In the genomic region with DNA sequence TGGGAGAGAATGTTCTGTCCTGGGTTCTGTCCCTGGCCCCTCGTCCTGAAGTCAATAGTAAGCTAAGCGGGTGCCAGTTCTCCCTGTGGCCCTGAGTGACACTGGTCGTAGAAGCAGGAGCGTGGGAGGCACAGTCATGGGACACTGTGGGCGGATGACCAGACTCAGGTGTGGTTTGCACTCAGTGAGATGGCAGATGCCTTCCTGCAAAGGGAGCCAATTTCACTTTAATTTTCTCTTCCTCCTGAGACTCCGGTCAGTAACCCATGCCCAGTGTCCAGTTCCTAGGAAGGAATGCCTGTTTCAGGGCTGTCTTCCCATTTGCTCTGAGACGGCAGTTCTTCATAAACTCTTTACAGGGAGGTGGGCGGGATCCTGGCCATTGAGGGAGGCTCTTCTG, we compare ENCODE assay signal across 10 mouse cellular contexts. TPM values are rescaled to one million over a fixed set of nuclear protein-coding genes. Genes with fewer than 3 reads are reported as not detected.
DNase-seq lines count a peak whose midpoint lies in the region; ATAC-seq and TF ChIP-seq lines count a peak whose summit lies in the region.
"Had no signal": no experiment of that assay in that cellular context is flagged by ENCODE, and none has a peak within 500 bp of the region (broad histone marks: within the 10 kb centered on the region; RNA-seq: fewer than 3 reads in every experiment).

No protein-coding gene starts in this region.

- H3K4me2 ChIP-seq in liver, embryonic 13.5 days, result no peak overlapping the region
- no peak overlapping the region for H3K4me2 ChIP-seq in stomach, embryonic 15.5 days
- H3K4me2 ChIP-seq in hindbrain, embryonic 14.5 days (replicated peaks), result no peak overlapping the region
- H3K4me2 ChIP-seq: hindbrain, embryonic 15.5 days had no signal

- TF ChIP-seq CTCF in embryonic fibroblast, embryonic 13.5 days (IDR thresholded peaks at IDR 0.05; ENCODE audit: borderline replicate concordance, insufficient read depth, low read length), result no peak

- DNase-seq in lung, adult 18-20 months, result peak; percentile 50
- no peak for DNase-seq in lung, postnatal 25 days (ENCODE audit: low spot score)
- DNase-seq in liver, embryonic 13.5 days, result no peak
- DNase-seq in layer of hippocampus, adult 9-10 months (ENCODE audit: low spot score), result no peak
- DNase-seq in hindbrain, embryonic 14.5 days (ENCODE audit: low spot score), result no peak
- DNase-seq: thymus, postnatal 36 days had no signal

- no peaks in the 10 kb centered on the region for H3K27me3 ChIP-seq in liver, embryonic 13.5 days
- H3K27me3 ChIP-seq in stomach, embryonic 15.5 days (replicated peaks), result no peaks in the 10 kb centered on the region
- no peaks in the 10 kb centered on the region for H3K27me3 ChIP-seq in hindbrain, embryonic 14.5 days (ENCODE audit: control insufficient read depth, insufficient read depth, low read length)
- H3K27me3 ChIP-seq: hindbrain, embryonic 15.5 days had no signal

- H3K4me1 ChIP-seq in embryonic fibroblast, embryonic 13.5 days (ENCODE audit: control insufficient read depth, insufficient read depth, low read length), result peaks cover 14% of the 10 kb centered on the region
- H3K4me1 ChIP-seq in liver, embryonic 13.5 days (replicated peaks), result peaks cover 13% of the 10 kb centered on the region
- H3K4me1 ChIP-seq in stomach, embryonic 15.5 days, result peaks cover 42% of the 10 kb centered on the region
- H3K4me1 ChIP-seq in hindbrain, embryonic 14.5 days (replicated peaks; ENCODE audit: control insufficient read depth, insufficient read depth, low read length), result no peaks in the 10 kb centered on the region
- H3K4me1 ChIP-seq: hindbrain, embryonic 15.5 days had no signal

- no peak for TF ChIP-seq POLR2A in embryonic fibroblast, embryonic 13.5 days (IDR thresholded peaks at IDR 0.05; ENCODE audit: low read depth, low read length)

- WGBS in liver, embryonic 13.5 days (ENCODE audit: insufficient replicate concordance), result 64% methylated on average over 8 of the region's 8 CpGs
- 42% methylated on average over 8 of the region's 8 CpGs for WGBS in stomach, embryonic 15.5 days
- 79% methylated on average over 8 of the region's 8 CpGs for WGBS in hindbrain, embryonic 14.5 days

- no peak for ATAC-seq in liver, embryonic 13.5 days (ENCODE audit: low read depth)
- no peak for ATAC-seq in stomach, embryonic 15.5 days (ENCODE audit: insufficient read depth, low FRiP score, low read depth)
- no peak for ATAC-seq in hindbrain, embryonic 14.5 days (ENCODE audit: low FRiP score)

- H3K9ac ChIP-seq in liver, embryonic 13.5 days, result no peak overlapping the region
- H3K9ac ChIP-seq in stomach, embryonic 15.5 days, result no peak overlapping the region
- H3K9ac ChIP-seq in hindbrain, embryonic 14.5 days, result no peak overlapping the region
- H3K9ac ChIP-seq: hindbrain, embryonic 15.5 days had no signal

- H3K27ac ChIP-seq in embryonic fibroblast, embryonic 13.5 days (ENCODE audit: insufficient read depth, low read length), result peak overlapping the region; percentile 22
- peak overlapping the region; percentile 69 for H3K27ac ChIP-seq in liver, embryonic 13.5 days
- peak overlapping the region; percentile 52 for H3K27ac ChIP-seq in stomach, embryonic 15.5 days
- no peak overlapping the region for H3K27ac ChIP-seq in hindbrain, embryonic 14.5 days
- H3K27ac ChIP-seq: hindbrain, embryonic 15.5 days; left cerebral cortex, adult 2 months had no signal

- H3K36me3 ChIP-seq in liver, embryonic 13.5 days, result no peaks in the 10 kb centered on the region
- no peaks in the 10 kb centered on the region for H3K36me3 ChIP-seq in stomach, embryonic 15.5 days
- H3K36me3 ChIP-seq in hindbrain, embryonic 14.5 days (replicated peaks; ENCODE audit: control insufficient read depth, insufficient read depth), result no peaks in the 10 kb centered on the region
- H3K36me3 ChIP-seq: hindbrain, embryonic 15.5 days had no signal

- no peaks in the 10 kb centered on the region for H3K9me3 ChIP-seq in liver, embryonic 13.5 days (replicated peaks)
- no peaks in the 10 kb centered on the region for H3K9me3 ChIP-seq in stomach, embryonic 15.5 days
- no peaks in the 10 kb centered on the region for H3K9me3 ChIP-seq in hindbrain, embryonic 14.5 days (ENCODE audit: control insufficient read depth, low read length)
- H3K9me3 ChIP-seq: hindbrain, embryonic 15.5 days had no signal

- H3K4me3 ChIP-seq in embryonic fibroblast, embryonic 13.5 days (ENCODE audit: insufficient read depth, low read length), result no peak overlapping the region
- H3K4me3 ChIP-seq in liver, embryonic 13.5 days (replicated peaks), result no peak overlapping the region
- H3K4me3 ChIP-seq in stomach, embryonic 15.5 days (replicated peaks), result no peak overlapping the region
- H3K4me3 ChIP-seq in hindbrain, embryonic 14.5 days (replicated peaks; ENCODE audit: low read length), result no peak overlapping the region
- H3K4me3 ChIP-seq: hindbrain, embryonic 15.5 days; left cerebral cortex, adult 2 months had no signal

RNA-seq across cellular contexts. Expression of gene Myo1e, which starts 36.1 kb away (rescaled TPM):
- polyA plus RNA-seq in embryonic fibroblast, embryonic 13.5 days (2011; ENCODE audit: insufficient read length, low read depth, missing spikeins), result 43.6 TPM in 2 replicates
- polyA plus RNA-seq in liver, embryonic 13.5 days (2015; fragmentation: Nextera tagmentation; extraction: Ambion mirVana), result 2.2 and 3.2 TPM in 2 replicates
- polyA plus RNA-seq in stomach, embryonic 15.5 days (2015; fragmentation: Nextera tagmentation; extraction: Ambion mirVana), result 24.2 and 28.2 TPM in 2 replicates
- 7.8 and 7.9 TPM in 2 replicates for polyA plus RNA-seq in hindbrain, embryonic 14.5 days (2014; fragmentation: Nextera tagmentation; extraction: Ambion mirVana)

Comparison
In these comparisons a context has a peak if more than half of its experiments do, and no peak if none do; other contexts are left out.
1. DNase-seq: peak in lung, adult 18-20 months (2 of 2); none in lung, postnatal 25 days (single experiment), liver, embryonic 13.5 days (single experiment), layer of hippocampus, adult 9-10 months (single experiment) and hindbrain, embryonic 14.5 days (single experiment).